Mouse (Mus musculus) embryonic facial prominence, embryonic 13.5 days (tissue): ENCODE data around the gene Zmynd8. TPM values are rescaled to one million over a fixed set of nuclear protein-coding genes. Genes with fewer than 3 reads are reported as not detected.

Experiments
- ATAC-seq: fragments of 200-750 bp; cut with Nextera tagmentation; 2 replicates; pipeline ENCODE4 v1.8.0; 2017; ENCODE audit warnings: low read depth; ENCODE audit not compliant: insufficient number of reproducible peaks, insufficient read depth, low FRiP score, low TSS enrichment
- H3K27ac ChIP-seq: fragments of 300-500 bp; sonication (generic); 2 replicates; pipeline ENCODE4 v1.5.1; 2015; ENCODE audit warnings: moderate library complexity, mild to moderate bottlenecking, inconsistent platforms
- H3K27me3 ChIP-seq: fragments of 300-500 bp; sonication (generic); 2 replicates; pipeline ENCODE4 v1.6.1; 2015; ENCODE audit warnings: mild to moderate bottlenecking, inconsistent platforms
- H3K36me3 ChIP-seq: fragments of 300-500 bp; sonication (generic); 2 replicates; pipeline ENCODE4 v1.6.1; 2015; ENCODE audit warnings: mild to moderate bottlenecking, inconsistent platforms
- H3K4me1 ChIP-seq: fragments of 300-500 bp; sonication (generic); 2 replicates; pipeline ENCODE4 v1.6.1; 2015; ENCODE audit warnings: inconsistent platforms
- H3K4me2 ChIP-seq: fragments of 300-500 bp; sonication (generic); 2 replicates; pipeline ENCODE4 v1.6.1; 2015; ENCODE audit warnings: moderate library complexity, mild to moderate bottlenecking, inconsistent platforms
- H3K4me3 ChIP-seq: fragments of 300-500 bp; sonication (generic); 2 replicates; pipeline ENCODE4 v1.5.1; 2015; ENCODE audit warnings: mild to moderate bottlenecking, inconsistent platforms
- H3K9ac ChIP-seq: fragments of 300-500 bp; sonication (generic); 2 replicates; pipeline ENCODE4 v1.6.1; 2015; ENCODE audit warnings: mild to moderate bottlenecking, inconsistent platforms
- H3K9me3 ChIP-seq: fragments of 300-500 bp; sonication (generic); 2 replicates; pipeline ENCODE4 v1.6.1; 2016; ENCODE audit warnings: inconsistent platforms
- WGBS: fragments of 180-500 bp; shearing (Covaris S2); methylation state at CpG from one replicate; pipeline ENCODE4 v1.1.7; 2015; ENCODE audit warnings: mixed read lengths; 5-methylcytosine and 5-hydroxymethylcytosine counted together
- polyA plus RNA-seq: library from polyadenylated mRNA; unstranded; fragments of >200 nt; fragmentation: Nextera tagmentation; extraction: Ambion mirVana; gene quantifications from 2 replicates; pipeline ENCODE4 v1.2.1, GENCODE M21; 2015

Zmynd8 gene
- polyA plus RNA-seq, 1 experiment from 2014 or later: 61.4 TPM

GRCm38 (mm10) chr2:165788005-165788404 lies 110.8 kb downstream of the Zmynd8 start:
- Histone ChIP-seq H3K9ac (no peak overlapping the region), H3K4me1 (peaks cover 16% of the 10 kb centered on the region), H3K4me3 (no peak overlapping the region), H3K36me3 (peaks cover 95% of the 10 kb centered on the region), H3K27ac (peak overlapping the region; percentile 51; the same call in 1 of the 2 replicates), H3K4me2 (no peak overlapping the region), H3K9me3 (no peaks in the 10 kb centered on the region), H3K27me3 (no peaks in the 10 kb centered on the region)
- ATAC-seq: no peak
- WGBS: 57% methylated on average over 11 of the region's 11 CpGs

GRCm38 (mm10) chr2:165786467-165786866 lies 112.3 kb downstream of the Zmynd8 start:
- Histone ChIP-seq H3K4me3 (no peak overlapping the region), H3K9me3 (no peaks in the 10 kb centered on the region), H3K27ac (no peak overlapping the region), H3K9ac (no peak overlapping the region), H3K4me1 (peaks cover 19% of the 10 kb centered on the region), H3K4me2 (no peak overlapping the region), H3K36me3 (peaks cover 89% of the 10 kb centered on the region), H3K27me3 (no peaks in the 10 kb centered on the region)
- ATAC-seq: no peak
- WGBS: 55% methylated on average over 1 of the region's 1 CpGs

GRCm38 (mm10) chr2:165785312-165786036 lies 113.3 kb downstream of the Zmynd8 start:
- Histone ChIP-seq H3K4me2 (no peak overlapping the region), H3K27me3 (no peaks in the 10 kb centered on the region), H3K9me3 (no peaks in the 10 kb centered on the region), H3K4me1 (peaks cover 19% of the 10 kb centered on the region), H3K27ac (no peak overlapping the region), H3K4me3 (no peak overlapping the region), H3K9ac (no peak overlapping the region), H3K36me3 (peaks cover 82% of the 10 kb centered on the region)
- no peak for ATAC-seq
- 83% methylated on average over 20 of the region's 20 CpGs for WGBS

GRCm38 (mm10) chr2:165782324-165782723 lies 116.5 kb downstream of the Zmynd8 start:
- ATAC-seq: no peak
- H3K4me1 ChIP-seq: peaks cover 10% of the 10 kb centered on the region
- no peaks in the 10 kb centered on the region for H3K9me3 ChIP-seq
- no peaks in the 10 kb centered on the region for H3K27me3 ChIP-seq
- 39% methylated on average over 5 of the region's 5 CpGs for WGBS
- no peak overlapping the region for H3K27ac ChIP-seq
- H3K9ac ChIP-seq: 0 out of 2 replicates have a peak overlapping the region, but pooled peaks have one; percentile 36
- H3K4me2 ChIP-seq: no peak overlapping the region
- no peak overlapping the region for H3K4me3 ChIP-seq
- H3K36me3 ChIP-seq: peaks cover 51% of the 10 kb centered on the region

- 24% methylated on average over 6 of the region's 6 CpGs for WGBS
- Histone ChIP-seq H3K27ac (0 out of 2 replicates have a peak overlapping the region, but pooled peaks have one; percentile 11), H3K36me3 (peaks cover 21% of the 10 kb centered on the region; the same call in 1 of the 2 replicates), H3K9ac (no peak overlapping the region), H3K27me3 (no peaks in the 10 kb centered on the region), H3K9me3 (peaks cover 4% of the 10 kb centered on the region; the same call in 1 of the 2 replicates), H3K4me1 (peaks cover 6% of the 10 kb centered on the region; the same call in 1 of the 2 replicates), H3K4me3 (no peak overlapping the region), H3K4me2 (no peak overlapping the region)
- ATAC-seq: peak; percentile 40; the same call in 1 of the 2 replicates
Observed at GRCm38 (mm10) chr2:165778927-165779326, 119.9 kb downstream of the Zmynd8 start.

GRCm38 (mm10) chr2:165769375-165769948 lies 129.4 kb downstream of the Zmynd8 start:
- Histone ChIP-seq H3K4me3 (no peak overlapping the region), H3K4me2 (no peak overlapping the region), H3K27me3 (no peaks in the 10 kb centered on the region), H3K4me1 (peaks cover 11% of the 10 kb centered on the region), H3K36me3 (peaks cover 34% of the 10 kb centered on the region), H3K9ac (no peak overlapping the region), H3K27ac (no peak overlapping the region; the same call in 1 of the 2 replicates), H3K9me3 (peaks cover 4% of the 10 kb centered on the region; the same call in 1 of the 2 replicates)
- WGBS: 62% methylated on average over 8 of the region's 10 CpGs
- ATAC-seq: no peak; the same call in 1 of the 2 replicates

- peaks cover 39% of the 10 kb centered on the region for H3K36me3 ChIP-seq
- H3K4me3 ChIP-seq: no peak overlapping the region
- H3K9ac ChIP-seq: no peak overlapping the region
- no peak overlapping the region for H3K4me2 ChIP-seq
- H3K27me3 ChIP-seq: no peaks in the 10 kb centered on the region
- ATAC-seq: no peak
- WGBS: 59% methylated on average over 10 of the region's 11 CpGs
- no peaks in the 10 kb centered on the region for H3K9me3 ChIP-seq
- no peak overlapping the region for H3K27ac ChIP-seq
- peaks cover 11% of the 10 kb centered on the region for H3K4me1 ChIP-seq
Observed at GRCm38 (mm10) chr2:165768805-165769358, 129.9 kb downstream of the Zmynd8 start.

- H3K27ac ChIP-seq: no peak overlapping the region
- H3K27me3 ChIP-seq: no peaks in the 10 kb centered on the region
- peaks cover 23% of the 10 kb centered on the region for H3K36me3 ChIP-seq
- no peaks in the 10 kb centered on the region; the same call in 1 of the 2 replicates for H3K4me1 ChIP-seq
- H3K4me3 ChIP-seq: no peak overlapping the region
- H3K4me2 ChIP-seq: no peak overlapping the region
- WGBS: 67% methylated on average over 13 of the region's 13 CpGs
- ATAC-seq: 0 out of 2 replicates have a peak, but pooled peaks have one; percentile 50
- no peaks in the 10 kb centered on the region; the same call in 1 of the 2 replicates for H3K9me3 ChIP-seq
- H3K9ac ChIP-seq: no peak overlapping the region
Observed at GRCm38 (mm10) chr2:165759421-165759985, 139.3 kb downstream of the Zmynd8 start.

GRCm38 (mm10) chr2:165758534-165758933 lies 140.3 kb downstream of the Zmynd8 start:
- Histone ChIP-seq H3K4me1 (no peaks in the 10 kb centered on the region; the same call in 1 of the 2 replicates), H3K27me3 (no peaks in the 10 kb centered on the region), H3K4me3 (no peak overlapping the region), H3K36me3 (peaks cover 13% of the 10 kb centered on the region), H3K4me2 (no peak overlapping the region), H3K27ac (no peak overlapping the region), H3K9ac (no peak overlapping the region), H3K9me3 (no peaks in the 10 kb centered on the region; the same call in 1 of the 2 replicates)
- no peak for ATAC-seq
- WGBS: 40% methylated on average over 5 of the region's 5 CpGs

- Histone ChIP-seq H3K4me2 (0 out of 2 replicates have a peak overlapping the region, but pooled peaks have one; percentile 27), H3K27ac (no peak overlapping the region), H3K4me1 (no peaks in the 10 kb centered on the region; the same call in 1 of the 2 replicates), H3K27me3 (no peaks in the 10 kb centered on the region), H3K36me3 (peaks cover 8% of the 10 kb centered on the region; the same call in 1 of the 2 replicates), H3K4me3 (no peak overlapping the region), H3K9me3 (no peaks in the 10 kb centered on the region; the same call in 1 of the 2 replicates), H3K9ac (no peak overlapping the region)
- 63% methylated on average over 15 of the region's 15 CpGs for WGBS
- ATAC-seq: no peak; the same call in 1 of the 2 replicates
Observed at GRCm38 (mm10) chr2:165757799-165758198, 141.0 kb downstream of the Zmynd8 start.

GRCm38 (mm10) chr2:165752704-165753103 lies 146.1 kb downstream of the Zmynd8 start:
- no peak for ATAC-seq
- Histone ChIP-seq H3K9ac (no peak overlapping the region), H3K4me1 (peaks cover 24% of the 10 kb centered on the region), H3K4me3 (no peak overlapping the region), H3K36me3 (peaks cover 4% of the 10 kb centered on the region; the same call in 1 of the 2 replicates), H3K9me3 (no peaks in the 10 kb centered on the region; the same call in 1 of the 2 replicates), H3K4me2 (no peak overlapping the region), H3K27ac (no peak overlapping the region), H3K27me3 (no peaks in the 10 kb centered on the region)
- 87% methylated on average over 4 of the region's 4 CpGs for WGBS
